Mouse (Mus musculus) adrenal gland, adult (tissue): Measurements from ENCODE around the gene Slc5a1.

ENCODE experiments used
- DNase-seq, 2 experiments: peaks; one replicate each; pipeline ENCODE4 v3.0.0; 2022 to 2023; ENCODE audit warnings: low spot score in 1 of 2; ENCODE audit not compliant: inconsistent age in 2 of 2

Gene Slc5a1

DNA sequence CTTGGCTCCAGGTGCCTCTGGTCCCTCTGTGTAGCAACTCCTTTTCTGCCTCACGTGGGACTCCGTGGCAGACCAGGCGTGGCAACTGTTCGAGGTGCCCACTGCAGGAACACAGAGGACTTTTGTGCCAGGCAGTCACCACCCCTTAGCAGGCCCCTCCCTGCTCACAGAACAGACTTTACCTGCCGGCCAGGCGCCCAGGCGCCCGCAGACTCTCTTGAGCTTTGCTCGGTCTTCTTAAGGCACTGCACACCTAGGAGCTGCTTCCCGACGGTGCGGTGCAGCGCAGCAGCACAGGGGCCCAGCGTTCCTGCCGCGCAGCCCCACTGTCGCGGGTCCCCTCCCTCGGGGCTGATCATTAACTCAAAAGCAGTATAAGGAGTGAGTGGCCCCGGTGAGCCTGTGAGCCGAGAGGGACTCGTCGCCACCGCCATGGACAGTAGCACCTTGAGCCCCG lies at the start of gene Slc5a1:
Slc5a1 (plus strand) TSS at position 195 of the 457 bp plus-strand sequence.
- DNase-seq, result no peak

DNA sequence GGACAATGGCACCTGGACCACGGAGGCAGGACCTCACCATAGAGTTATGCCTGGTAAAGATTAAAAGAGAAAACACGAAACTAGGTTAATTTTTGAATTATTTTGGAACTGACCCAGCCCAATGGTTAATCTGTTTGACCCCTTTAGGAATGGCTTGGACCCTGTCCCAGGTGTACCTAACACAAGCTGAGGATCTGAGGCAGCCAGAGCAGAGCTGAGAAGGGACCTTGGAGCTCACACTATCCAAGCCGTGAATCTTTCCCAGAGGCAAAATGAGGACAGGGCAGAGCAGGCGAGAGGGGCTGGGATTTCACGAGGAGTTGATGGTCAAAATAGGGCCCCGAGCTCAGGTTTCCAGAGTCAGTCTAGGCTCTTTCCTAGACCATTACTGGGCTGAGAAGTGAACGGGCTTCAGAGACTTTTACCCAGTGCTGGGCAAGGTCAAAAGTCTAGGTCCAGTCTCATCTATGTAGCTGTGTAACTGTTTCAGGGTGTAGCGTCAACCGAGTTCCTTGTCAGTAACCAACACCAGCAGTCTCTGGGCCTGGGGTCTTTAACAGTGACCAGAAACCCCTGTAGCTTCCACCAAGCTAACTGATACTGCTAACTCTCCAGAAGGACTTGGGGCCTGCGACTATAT lies 47.8 kb upstream of the Slc5a1 start:
- DNase-seq, result no peak

GRCm38 (mm10) chr5:33070071-33070470 lies 33.9 kb upstream of the Slc5a1 start:
- DNase-seq, result no peak

DNA sequence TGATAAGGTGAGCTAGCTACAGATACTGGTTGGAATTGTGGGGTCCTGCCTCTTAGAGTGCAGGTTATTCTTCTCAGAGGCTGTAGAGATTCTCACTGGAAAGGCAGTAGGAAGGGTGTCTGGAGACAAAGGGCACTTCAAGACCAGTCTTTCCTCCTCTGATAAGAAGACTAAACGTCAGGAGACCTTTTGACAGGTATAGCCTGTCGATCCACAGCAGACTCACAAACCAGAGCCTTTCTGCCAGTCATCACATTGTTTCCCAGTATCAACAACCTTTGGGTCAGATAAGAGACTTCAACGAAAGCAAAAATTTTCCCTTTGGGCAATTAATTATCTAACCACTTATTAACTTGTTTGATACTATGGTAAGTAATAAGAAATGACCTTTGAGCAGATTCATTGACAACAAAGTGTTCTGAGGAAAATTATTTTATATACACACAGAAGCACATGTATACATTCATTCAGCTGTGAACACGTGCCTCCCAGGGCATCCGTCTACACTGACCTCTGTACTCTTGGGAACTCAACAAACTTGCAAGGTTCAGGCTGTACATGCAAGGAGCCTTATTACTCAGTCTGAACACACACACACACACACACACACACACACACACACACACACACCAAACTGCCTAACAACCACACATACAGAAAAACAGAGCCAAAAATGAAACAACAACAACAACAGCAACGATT lies 27.4 kb upstream of the Slc5a1 start:
- DNase-seq, result no peak

DNA sequence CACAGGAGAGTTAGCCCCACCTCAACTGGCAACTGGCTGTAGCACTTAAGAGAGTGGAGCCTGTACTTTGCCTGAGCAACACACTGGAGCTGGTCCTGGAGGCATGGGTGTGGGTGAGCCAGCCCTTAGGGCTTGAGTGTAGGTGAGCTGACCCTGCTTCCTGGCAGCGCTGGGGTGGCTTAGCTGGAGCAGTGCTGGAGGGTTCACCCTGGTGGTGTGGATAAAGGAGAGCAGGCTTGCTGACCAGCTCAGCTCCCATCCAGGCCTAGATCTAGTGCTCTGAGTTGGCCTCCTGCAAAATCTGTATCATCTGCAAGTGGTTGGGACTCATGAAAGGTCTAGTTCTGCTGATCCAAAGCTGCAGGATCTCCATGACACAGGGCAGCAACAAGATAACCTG lies 21.1 kb upstream of the Slc5a1 start:
- no peak for DNase-seq

- no peak for DNase-seq
These were observed 19.4 kb upstream of the Slc5a1 start for GRCm38 (mm10) chr5:33084599-33084998.

DNA sequence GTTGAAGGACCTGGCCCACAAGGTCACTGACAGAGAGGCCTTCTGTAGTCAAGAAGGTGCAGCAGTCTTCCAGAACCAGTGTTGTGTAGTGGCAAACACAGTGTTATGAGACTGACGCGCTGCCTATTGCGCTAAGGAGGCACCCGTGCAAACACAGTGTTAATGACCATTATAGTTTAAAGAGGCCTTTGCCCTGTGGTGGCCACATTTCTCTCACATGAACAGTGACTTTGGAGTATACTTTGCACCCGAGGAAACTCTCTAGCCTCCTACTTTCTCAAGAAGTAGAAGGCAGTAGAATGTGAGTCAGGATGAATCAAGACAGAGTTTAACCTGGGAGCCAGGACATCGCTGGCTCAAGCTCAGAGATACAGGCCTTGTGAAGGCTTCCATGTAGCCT lies 12.7 kb upstream of the Slc5a1 start:
- DNase-seq, result no peak

- no peak for DNase-seq
These were observed 8.7 kb upstream of the Slc5a1 start for GRCm38 (mm10) chr5:33095315-33095714.

DNA sequence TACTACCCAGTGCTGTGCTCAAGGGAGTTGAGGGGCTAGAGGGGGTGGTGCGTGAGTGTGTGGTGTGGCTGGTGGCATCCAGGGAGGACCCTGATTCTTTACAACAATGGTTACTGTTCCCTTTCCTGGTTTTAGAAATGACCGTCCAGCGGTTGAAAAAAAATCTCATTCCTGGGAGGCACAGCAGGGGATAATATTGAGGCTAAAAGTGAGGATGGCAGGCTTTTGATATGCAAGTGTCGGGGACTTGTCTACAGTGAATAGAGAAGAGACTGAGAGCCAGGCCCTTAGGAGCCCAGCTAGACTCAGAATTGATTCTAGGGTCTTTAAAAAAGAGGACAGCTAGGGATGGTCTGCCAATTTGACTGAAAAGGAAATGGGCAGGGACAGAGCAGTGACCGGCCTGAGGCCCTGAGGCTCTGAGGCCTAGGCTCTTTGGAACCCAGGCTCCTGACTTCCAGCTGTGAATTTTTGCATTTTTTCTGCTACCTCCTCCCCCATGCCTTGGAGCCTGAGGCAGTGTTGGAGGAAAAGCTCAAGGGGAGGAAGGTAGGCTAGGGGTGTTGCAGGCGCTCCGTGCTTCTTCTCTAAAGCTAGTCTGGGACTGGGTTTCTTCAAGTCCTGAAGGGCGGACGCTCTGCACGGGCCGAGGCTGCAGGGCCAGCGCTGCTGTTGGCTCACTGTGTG lies 1.5 kb upstream of the Slc5a1 start:
- no peak for DNase-seq

GRCm38 (mm10) chr5:33104876-33105275 lies 857 bp downstream of the Slc5a1 start:
- DNase-seq, result no peak

DNA sequence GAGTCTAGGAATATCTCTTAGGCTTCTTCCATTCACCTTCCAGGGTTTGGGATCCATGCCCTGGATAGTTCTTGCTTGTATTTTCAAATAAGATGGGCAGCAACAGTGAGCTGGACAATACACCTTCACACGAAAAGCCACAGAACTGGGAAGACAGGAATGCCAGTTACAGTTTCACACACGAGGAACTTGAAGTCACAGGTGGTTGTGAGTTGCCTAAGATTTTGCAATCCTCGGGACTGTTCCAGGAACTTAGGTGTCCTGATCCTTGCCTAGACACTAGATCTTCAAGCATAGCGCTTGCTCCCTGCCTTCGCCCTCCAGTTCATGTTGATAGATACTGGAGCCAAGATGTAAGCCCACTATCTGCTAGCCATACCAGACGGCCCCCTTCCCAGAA lies 1.6 kb downstream of the Slc5a1 start:
- DNase-seq, result no peak

DNA sequence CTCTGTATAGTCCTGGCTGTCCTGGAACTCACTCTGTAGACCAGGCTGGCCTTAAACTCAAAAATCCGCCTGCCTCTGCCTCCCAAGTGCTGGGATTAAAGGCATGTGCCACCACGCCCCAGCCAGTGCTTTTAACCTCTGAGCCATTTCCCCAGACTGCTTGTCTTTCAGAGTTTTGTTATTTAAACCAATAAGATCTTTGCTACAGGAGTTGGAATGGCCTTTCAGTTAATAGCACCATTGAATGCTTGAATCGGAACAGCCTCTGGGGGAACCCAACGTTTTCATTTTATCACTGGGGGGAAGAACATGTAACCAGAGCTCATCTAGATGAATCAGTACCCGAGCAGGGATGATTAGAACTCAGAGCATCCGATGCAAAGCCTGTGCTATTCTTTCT lies 3.0 kb downstream of the Slc5a1 start:
- no peak for DNase-seq

- no peak for DNase-seq
These were observed 3.9 kb downstream of the Slc5a1 start for GRCm38 (mm10) chr5:33107778-33108405.

DNA sequence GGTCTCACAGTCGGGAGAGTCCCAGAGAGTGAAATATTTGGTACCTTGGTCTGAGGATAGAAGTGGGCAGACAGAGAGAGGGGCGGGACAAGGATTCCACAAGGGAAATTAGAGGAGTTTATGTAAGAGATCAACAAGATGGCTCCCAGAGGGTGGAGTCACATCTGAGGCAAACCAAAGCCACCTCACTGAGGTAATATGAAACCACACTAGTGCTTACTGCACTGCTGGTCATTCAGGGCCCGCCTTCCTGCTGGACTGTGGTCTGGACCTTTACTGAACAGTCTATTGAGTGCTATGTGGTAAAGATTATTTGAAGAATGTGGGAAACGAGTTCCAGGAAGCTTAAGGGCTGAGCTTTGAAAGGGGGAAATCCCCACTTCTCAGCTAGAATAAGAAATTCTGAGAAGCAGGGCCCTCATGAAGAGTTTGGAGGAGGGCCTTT lies 17.9 kb downstream of the Slc5a1 start:
- no peak for DNase-seq

DNA sequence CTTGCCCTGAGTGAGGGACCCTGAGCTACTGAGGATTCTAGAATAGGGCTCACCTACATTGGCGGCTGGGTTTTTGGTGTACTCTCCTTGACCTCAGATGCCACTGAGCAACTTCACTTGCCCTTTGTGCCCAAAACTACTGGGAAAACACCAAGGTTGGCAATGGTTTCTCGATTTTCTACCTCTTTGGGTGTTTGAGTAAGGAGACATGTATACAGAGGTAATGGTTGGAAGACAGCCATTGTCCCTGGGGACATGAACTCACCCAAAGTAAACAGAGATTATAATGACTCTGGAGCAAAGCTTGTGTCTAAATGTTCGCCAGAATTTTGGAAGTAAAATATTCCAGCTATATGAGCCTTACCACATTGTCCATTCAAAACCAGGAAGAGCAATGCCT lies 19.6 kb downstream of the Slc5a1 start:
- no peak for DNase-seq

DNA sequence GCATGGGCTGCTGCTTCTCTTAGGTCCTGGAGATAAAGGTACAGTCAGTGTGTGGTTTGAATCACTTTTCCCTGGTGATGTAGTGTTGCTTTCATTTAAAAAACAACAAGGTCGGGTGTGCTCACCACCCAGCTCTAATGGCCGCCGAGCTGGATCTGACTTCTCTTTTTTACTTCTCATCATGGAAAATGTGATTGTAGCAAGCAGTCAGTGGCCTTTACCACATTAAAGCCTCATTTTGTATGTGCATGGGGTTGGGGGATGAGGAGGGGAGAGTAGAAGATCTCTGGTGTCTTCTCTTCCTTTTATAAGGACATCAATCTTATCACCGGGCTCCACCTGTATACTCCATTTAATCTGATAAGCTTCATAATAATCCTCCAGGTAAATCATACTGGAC lies 21.3 kb downstream of the Slc5a1 start:
- DNase-seq, result no peak

DNA sequence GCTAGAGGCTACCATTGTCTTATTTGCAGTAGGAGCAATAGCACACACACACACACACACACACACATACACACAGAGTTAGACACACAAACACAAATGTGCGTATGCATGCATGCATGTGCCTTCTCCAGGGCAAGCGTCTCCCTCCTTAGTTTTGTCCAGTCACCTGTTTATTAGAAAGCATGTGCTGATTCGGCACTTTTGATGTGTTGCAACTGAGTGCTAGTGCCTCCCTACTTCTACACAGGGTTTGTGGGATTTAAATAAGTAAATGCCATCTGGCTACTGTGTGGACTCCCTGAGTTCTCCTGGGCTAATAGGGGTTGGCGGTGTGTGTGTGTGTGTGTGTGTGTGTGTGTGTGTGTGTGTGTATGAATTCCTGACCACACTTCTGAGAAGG lies 30.1 kb downstream of the Slc5a1 start:
- DNase-seq, result no peak

GRCm38 (mm10) chr5:33135611-33136010 lies 31.6 kb downstream of the Slc5a1 start:
- no peak for DNase-seq

DNA sequence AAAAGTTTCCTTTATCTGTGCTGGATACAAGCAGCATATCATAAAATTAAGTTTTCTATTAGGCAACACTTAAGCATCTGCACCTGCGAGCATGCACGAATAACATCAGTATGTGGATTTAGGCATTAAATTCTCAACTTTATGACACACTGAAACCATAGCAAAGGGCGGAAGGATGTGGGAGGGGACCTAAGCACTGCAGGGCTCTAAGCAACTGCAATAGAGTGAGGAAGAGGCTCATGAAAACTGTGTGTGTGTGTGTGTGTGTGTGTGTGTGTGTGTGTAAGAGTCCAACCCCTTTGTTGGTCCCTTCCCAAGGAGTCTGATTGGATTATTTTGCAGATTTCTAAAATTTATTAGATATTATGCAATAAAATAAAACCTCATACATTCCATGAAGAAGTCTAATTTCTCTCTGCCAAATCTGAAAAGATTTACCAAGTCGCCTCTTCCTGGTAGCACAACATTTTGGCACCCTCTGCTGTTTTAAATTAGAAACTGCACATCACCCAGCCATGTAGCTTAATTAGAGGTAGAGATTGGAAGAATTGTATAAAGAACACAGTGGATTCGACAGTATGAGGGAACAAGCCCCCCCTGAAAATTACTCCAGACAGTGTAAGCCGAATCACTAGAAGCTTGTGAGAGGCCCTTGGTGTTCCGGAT lies 38.9 kb downstream of the Slc5a1 start:
- peak; percentile 16 to 79 for DNase-seq

- peak; percentile 53 to 77 for DNase-seq
These were observed 40.0 kb downstream of the Slc5a1 start for GRCm38 (mm10) chr5:33144025-33144424.

DNA sequence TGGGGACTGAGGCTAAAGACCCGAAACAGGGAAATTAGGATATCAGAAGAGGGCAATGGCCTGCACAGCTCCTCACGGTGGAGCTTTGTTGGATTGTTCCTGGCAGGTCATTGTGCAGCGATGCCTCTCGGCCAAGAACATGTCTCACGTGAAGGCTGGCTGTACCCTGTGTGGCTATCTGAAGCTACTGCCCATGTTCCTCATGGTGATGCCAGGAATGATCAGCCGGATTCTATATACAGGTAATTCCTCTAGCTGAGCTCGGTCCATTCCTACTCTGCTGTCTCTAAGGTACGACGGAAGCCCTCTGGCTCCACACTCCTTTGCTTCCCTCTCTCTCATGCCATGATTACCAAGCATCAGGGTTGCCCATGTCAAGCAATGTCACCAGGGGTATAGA lies 42.8 kb downstream of the Slc5a1 start:
- DNase-seq, result no peak
